Mouse (Mus musculus) heart, embryonic 14.5 days (tissue): ENCODE results near the gene Smarcd1. TPM values are rescaled to one million over a fixed set of nuclear protein-coding genes. Genes with fewer than 3 reads are reported as not detected.
"Not testable (repeated sequence)": the region's sequence is repeated elsewhere in the genome, so short reads cannot be mapped to it uniquely, and the experiment has no call there.

Experiments used
- ATAC-seq: fragments of 200-750 bp; cut with Nextera tagmentation; 2 replicates; pipeline ENCODE4 v1.8.0; 2017; ENCODE audit warnings: low read depth, moderate TSS enrichment; ENCODE audit not compliant: insufficient number of reproducible peaks, insufficient read depth, low FRiP score
- H3K27ac ChIP-seq, 2 experiments: fragments of 200-500 bp in 1 of 2; fragments of 300-500 bp in 1 of 2; sonication (generic) in 1 of 2; replicated peaks in 1 of 2; 2 replicates each; pipeline ENCODE4 v1.5.1; 2012 to 2014; ENCODE audit warnings: low read depth in 2 of 2, low read length in 2 of 2, control low read depth in 1 of 2, mild to moderate bottlenecking in 1 of 2, mixed read lengths in 1 of 2; ENCODE audit not compliant: control insufficient read depth in 1 of 2, insufficient read depth in 1 of 2
- H3K27me3 ChIP-seq: fragments of 300-500 bp; sonication (generic); 2 replicates; pipeline ENCODE4 v1.6.1; 2014; ENCODE audit warnings: mild to moderate bottlenecking, low read length, control low read depth; ENCODE audit not compliant: control insufficient read depth, insufficient read depth
- H3K36me3 ChIP-seq: fragments of 300-500 bp; sonication (generic); 2 replicates; pipeline ENCODE4 v1.6.1; 2014; ENCODE audit warnings: mild to moderate bottlenecking, control low read depth, low read length, mixed read lengths; ENCODE audit not compliant: control insufficient read depth, insufficient read depth
- H3K4me1 ChIP-seq, 2 experiments: fragments of 200-500 bp in 1 of 2; fragments of 300-500 bp in 1 of 2; sonication (generic) in 1 of 2; 2 replicates each; pipeline ENCODE4 v1.6.1; 2012 to 2014; ENCODE audit warnings: low read length in 2 of 2, control low read depth in 1 of 2, mixed read lengths in 1 of 2; ENCODE audit not compliant: control insufficient read depth in 2 of 2, insufficient read depth in 2 of 2
- H3K4me2 ChIP-seq: fragments of 300-500 bp; sonication (generic); 2 replicates; pipeline ENCODE4 v1.6.1; 2014; ENCODE audit warnings: mild to moderate bottlenecking, low read length
- H3K4me3 ChIP-seq, 2 experiments: fragments of 200-500 bp in 1 of 2; fragments of 300-500 bp in 1 of 2; sonication (generic) in 1 of 2; 2 replicates each; pipeline ENCODE4 v1.5.1; 2012 to 2014; ENCODE audit warnings: low read length in 2 of 2, mild to moderate bottlenecking in 2 of 2, control low read depth in 1 of 2, low read depth in 1 of 2, moderate library complexity in 1 of 2; ENCODE audit not compliant: control insufficient read depth in 1 of 2, insufficient read depth in 1 of 2
- H3K9ac ChIP-seq: fragments of 300-500 bp; sonication (generic); 2 replicates; pipeline ENCODE4 v1.6.1; 2014; ENCODE audit warnings: mild to moderate bottlenecking, low read length
- H3K9me3 ChIP-seq: fragments of 300-500 bp; sonication (generic); 2 replicates; pipeline ENCODE4 v1.6.1; 2016; ENCODE audit warnings: low read length, control low read depth; ENCODE audit not compliant: control insufficient read depth
- WGBS: fragments of 180-500 bp; shearing (Covaris S2); extraction: QIAGEN DNeasy Blood & Tissue Kit; methylation state at CpG from one replicate; pipeline ENCODE4 v1.1.7; 2014; 5-methylcytosine and 5-hydroxymethylcytosine counted together
- polyA plus RNA-seq: library from polyadenylated mRNA; unstranded; fragments of >200 nt; fragmentation: Nextera tagmentation; extraction: Ambion mirVana; gene quantifications from 2 replicates; pipeline ENCODE4 v1.2.1, GENCODE M21; 2014

Smarcd1 gene
- polyA plus RNA-seq, 1 experiment from 2014 or later: 24.7 TPM

DNA sequence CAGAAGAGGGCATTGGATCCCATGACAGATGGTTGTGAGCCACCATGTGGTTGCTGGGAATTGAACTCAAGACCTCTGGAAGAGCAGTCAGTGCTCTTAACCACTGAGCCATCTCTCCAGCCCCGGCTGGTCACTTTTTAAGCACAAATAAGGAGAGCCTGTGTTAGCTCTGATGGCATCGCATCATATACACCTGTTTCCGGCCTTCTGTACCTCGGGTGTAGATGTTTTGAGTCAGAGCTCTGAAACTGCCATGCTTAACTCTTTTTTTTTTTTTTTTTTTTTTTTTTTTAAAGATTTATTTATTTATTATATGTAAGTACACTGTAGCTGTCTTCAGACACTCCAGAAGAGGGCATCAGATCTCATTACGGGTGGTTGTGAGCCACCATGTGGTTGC lies 25.1 kb downstream of the Smarcd1 start:
- not testable (repeated sequence) for H3K27ac ChIP-seq, ATAC-seq, H3K4me3 ChIP-seq, H3K27me3 ChIP-seq, H3K9me3 ChIP-seq, H3K9ac ChIP-seq, H3K4me2 ChIP-seq
- Histone ChIP-seq H3K36me3 (peaks cover 27% of the 10 kb centered on the region), H3K4me1 (peaks cover 18 to 34% of the 10 kb centered on the region in 2 experiments)
- WGBS: 90% methylated on average over 4 of the region's 5 CpGs

DNA sequence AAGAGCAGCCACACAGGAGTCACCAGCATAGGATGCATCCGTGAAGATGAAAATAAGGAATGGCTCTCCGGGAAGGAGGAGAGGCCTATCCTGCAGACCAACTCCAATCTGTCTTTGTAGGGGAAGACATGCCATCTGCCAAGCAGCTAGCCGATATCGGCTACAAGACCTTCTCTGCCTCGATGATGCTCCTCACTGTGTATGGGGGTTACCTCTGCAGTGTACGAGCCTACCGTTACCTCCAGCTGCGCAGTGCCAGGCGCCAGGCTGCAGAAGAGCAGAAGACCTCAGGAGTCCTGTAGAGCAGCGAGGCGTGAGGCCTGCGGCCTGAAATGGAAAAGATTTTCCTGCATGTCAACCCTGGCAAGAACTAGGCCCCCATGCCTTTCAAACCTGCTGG lies 25.6 kb downstream of the Smarcd1 start:
- no peak overlapping the region for H3K4me2 ChIP-seq
- WGBS: 92% methylated on average over 12 of the region's 12 CpGs
- H3K9me3 ChIP-seq: peaks cover 4% of the 10 kb centered on the region
- H3K4me3 ChIP-seq: no peak overlapping the region
- no peaks in the 10 kb centered on the region for H3K27me3 ChIP-seq
- no peak overlapping the region for H3K27ac ChIP-seq
- H3K9ac ChIP-seq: no peak overlapping the region
- H3K36me3 ChIP-seq: peaks cover 27% of the 10 kb centered on the region
- H3K4me1 ChIP-seq: peaks cover 16 to 30% of the 10 kb centered on the region in 2 experiments
- ATAC-seq: no peak

DNA sequence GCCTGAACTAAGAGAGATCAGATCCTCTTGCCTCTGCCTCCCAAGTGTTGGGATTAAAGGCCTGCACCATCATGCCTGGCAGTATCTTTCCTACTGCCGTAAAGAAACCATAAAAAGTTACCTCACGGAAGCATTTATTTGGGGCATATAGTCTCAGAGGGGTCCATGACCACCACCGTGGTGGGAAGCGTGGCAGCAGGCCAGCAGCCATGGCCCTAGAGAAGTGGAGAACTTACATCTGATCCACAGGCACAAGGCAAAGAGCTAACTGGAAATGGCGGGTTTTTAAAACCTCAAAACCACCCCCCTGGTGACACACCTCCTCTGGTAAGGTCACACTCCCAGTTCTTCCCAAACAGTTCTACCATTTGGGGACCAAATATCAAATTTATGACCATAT lies 26.3 kb downstream of the Smarcd1 start:
- ATAC-seq: no peak
- no peaks in the 10 kb centered on the region for H3K27me3 ChIP-seq
- H3K9me3 ChIP-seq: peaks cover 4% of the 10 kb centered on the region
- H3K4me2 ChIP-seq: no peak overlapping the region
- peaks cover 11 to 23% of the 10 kb centered on the region in 2 experiments for H3K4me1 ChIP-seq
- 96% methylated on average over 5 of the region's 5 CpGs for WGBS
- H3K27ac ChIP-seq: no peak overlapping the region
- H3K4me3 ChIP-seq: no peak overlapping the region
- no peak overlapping the region for H3K9ac ChIP-seq
- H3K36me3 ChIP-seq: peaks cover 31% of the 10 kb centered on the region

DNA sequence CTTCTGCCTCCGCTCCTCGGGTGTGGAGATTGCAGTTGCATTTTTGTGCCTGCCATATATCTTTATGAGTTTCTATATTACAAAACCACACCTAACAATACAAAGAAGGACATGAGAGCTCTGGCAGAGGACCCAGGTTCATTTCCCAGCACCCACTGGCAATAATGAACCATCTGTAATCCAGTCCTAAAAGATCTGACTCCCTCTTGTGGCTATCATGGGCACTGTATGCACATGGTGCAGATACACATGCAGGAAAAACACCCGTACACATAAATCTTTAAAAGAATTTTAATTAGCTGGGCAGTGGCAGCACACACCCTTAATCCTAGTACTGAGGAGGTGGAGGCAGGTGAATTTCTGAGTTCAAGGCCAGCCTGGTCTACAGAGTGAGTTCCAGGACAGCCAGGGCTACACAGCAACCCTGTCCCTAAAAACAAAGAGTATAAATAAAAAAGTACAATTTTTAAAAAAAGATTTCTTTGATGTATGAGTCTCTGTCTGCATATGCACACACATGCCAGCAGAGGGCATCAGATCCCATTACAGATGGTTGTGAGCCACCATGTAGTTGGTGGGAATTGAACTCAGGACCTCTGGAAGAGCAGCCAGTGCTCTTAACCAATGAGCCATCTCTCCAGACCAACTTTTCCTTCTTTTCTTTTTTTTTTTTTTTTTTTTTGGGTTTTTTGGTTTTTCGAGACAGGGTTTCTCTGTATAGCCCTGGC lies 27.3 kb downstream of the Smarcd1 start:
- Histone ChIP-seq H3K27ac (no peak overlapping the region), H3K4me1 (peaks cover 1 to 13% of the 10 kb centered on the region in 2 experiments), H3K4me2 (no peak overlapping the region), H3K9me3 (peaks cover 4% of the 10 kb centered on the region), H3K4me3 (no peak overlapping the region), H3K36me3 (peaks cover 39% of the 10 kb centered on the region), H3K9ac (no peak overlapping the region), H3K27me3 (no peaks in the 10 kb centered on the region)
- 97% methylated on average over 3 of the region's 4 CpGs for WGBS
- ATAC-seq: no peak

DNA sequence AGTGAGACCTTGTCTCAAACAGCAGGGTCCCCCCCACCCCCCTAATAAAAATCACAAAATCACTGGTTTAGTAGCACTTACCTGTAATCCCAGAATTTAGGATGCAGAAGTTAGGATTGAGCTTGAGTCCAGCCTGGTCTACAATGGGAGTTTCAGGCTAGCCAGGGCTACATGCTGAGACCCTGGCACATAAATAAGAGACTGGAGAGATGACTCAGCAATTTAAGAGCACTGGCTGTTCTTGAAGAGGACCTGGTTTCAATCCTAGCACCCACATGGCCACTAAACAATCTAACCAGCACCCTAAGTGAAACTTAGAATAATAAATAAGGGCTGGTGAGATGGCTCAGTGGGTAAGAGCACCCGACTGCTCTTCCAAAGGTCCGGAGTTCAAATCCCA lies 29.2 kb downstream of the Smarcd1 start:
- H3K36me3 ChIP-seq: peaks cover 55% of the 10 kb centered on the region
- H3K27ac ChIP-seq: no peak overlapping the region
- 88% methylated on average over 2 of the region's 2 CpGs for WGBS
- H3K27me3 ChIP-seq: no peaks in the 10 kb centered on the region
- no peak overlapping the region for H3K4me2 ChIP-seq
- no peak overlapping the region for H3K4me3 ChIP-seq
- ATAC-seq: no peak
- peaks cover 4% of the 10 kb centered on the region for H3K9me3 ChIP-seq
- peaks cover 0 to 5% of the 10 kb centered on the region in 2 experiments; a peak in 3 of 4 replicates for H3K4me1 ChIP-seq
- H3K9ac ChIP-seq: no peak overlapping the region

DNA sequence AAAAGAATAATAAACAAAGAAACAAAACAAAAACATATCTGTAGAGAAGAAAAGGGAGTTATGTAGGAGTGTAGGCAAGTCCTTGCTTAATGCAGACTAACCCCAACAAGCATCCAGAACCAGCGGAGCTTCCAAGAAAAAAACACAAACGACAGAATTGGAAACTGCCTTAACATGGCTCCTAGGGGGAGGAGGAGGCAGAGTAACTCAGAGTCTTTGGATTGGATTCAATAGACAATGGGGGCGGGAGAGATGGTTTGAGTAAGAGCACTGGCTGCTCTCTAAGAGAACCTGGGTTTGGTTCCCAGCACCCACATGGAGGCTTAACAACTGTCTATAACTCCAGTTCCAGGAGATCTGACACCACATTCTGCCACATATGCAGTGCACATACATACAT lies 29.7 kb downstream of the Smarcd1 start:
- no peak overlapping the region for H3K9ac ChIP-seq

DNA sequence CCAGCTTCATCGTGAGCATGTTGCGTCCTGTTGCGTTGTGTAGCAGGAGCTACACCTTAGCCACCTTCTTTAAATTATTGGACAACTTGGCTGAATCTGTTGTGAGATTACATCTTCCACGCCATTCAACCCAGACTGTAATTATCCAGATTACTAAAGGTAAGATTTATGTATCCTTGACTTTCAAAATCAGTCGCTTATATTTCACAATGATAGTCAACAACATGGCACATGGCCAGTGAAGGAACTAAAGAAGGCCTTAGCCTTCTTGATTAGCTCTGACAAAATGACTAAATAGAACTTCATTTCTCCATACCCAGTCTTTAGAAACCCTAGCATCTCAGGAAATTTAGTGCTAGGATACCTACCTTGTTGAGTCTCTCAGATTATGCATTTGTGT lies 31.3 kb downstream of the Smarcd1 start:
- H3K36me3 ChIP-seq: peaks cover 67% of the 10 kb centered on the region
- H3K4me1 ChIP-seq: no peaks in the 10 kb centered on the region
- no peaks in the 10 kb centered on the region for H3K27me3 ChIP-seq
- H3K4me2 ChIP-seq: no peak overlapping the region
- 95% methylated on average over 5 of the region's 5 CpGs for WGBS
- H3K27ac ChIP-seq: no peak overlapping the region
- H3K4me3 ChIP-seq: no peak overlapping the region
- peaks cover 4% of the 10 kb centered on the region for H3K9me3 ChIP-seq
- ATAC-seq: no peak
- no peak overlapping the region for H3K9ac ChIP-seq

More for the DNA sequence above, 29.7 kb downstream of the Smarcd1 start:
- H3K36me3 ChIP-seq: peaks cover 60% of the 10 kb centered on the region
- H3K27me3 ChIP-seq: no peaks in the 10 kb centered on the region
- peaks cover 4% of the 10 kb centered on the region for H3K9me3 ChIP-seq
- H3K27ac ChIP-seq: no peak overlapping the region
- peaks cover 0 to under 1% of the 10 kb centered on the region in 2 experiments; a peak in 2 of 4 replicates for H3K4me1 ChIP-seq
- no peak overlapping the region for H3K4me2 ChIP-seq
- ATAC-seq: no peak
- no peak overlapping the region for H3K4me3 ChIP-seq
- WGBS: 92% methylated on average over 3 of the region's 3 CpGs

DNA sequence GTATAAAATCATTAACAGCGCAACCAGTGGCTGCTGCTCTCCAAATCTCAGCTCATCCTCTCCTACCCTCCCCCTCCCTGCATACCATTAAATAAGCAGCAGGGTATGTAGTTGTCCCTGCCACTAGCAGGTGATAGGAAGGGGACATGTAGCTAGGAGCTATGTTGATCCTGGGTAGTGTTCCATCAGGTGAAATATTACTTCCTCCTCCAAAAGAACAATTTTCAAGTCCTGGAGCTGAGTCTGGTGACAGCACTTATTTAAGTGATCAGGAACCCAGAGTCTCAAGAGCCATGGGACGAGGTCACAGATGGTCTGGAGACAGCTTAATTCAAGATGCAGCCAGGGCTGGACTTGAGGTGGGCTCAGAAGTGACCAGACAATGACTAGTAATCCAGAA lies 33.7 kb downstream of the Smarcd1 start:
- no peak overlapping the region for H3K4me2 ChIP-seq
- H3K4me3 ChIP-seq: no peak overlapping the region
- ATAC-seq: no peak
- H3K9ac ChIP-seq: no peak overlapping the region
- H3K27ac ChIP-seq: no peak overlapping the region
- H3K27me3 ChIP-seq: no peaks in the 10 kb centered on the region
- WGBS: 93% methylated on average over 2 of the region's 2 CpGs
- no peaks in the 10 kb centered on the region for H3K9me3 ChIP-seq
- no peaks in the 10 kb centered on the region for H3K4me1 ChIP-seq
- peaks cover 76% of the 10 kb centered on the region for H3K36me3 ChIP-seq
